ENCODE assay signal across 13 mouse cellular contexts in genomic region chr2:162282121-162282520, GRCm38 (mm10).
DNase-seq lines count a peak whose midpoint lies in the region; ATAC-seq lines count a peak whose summit lies in the region.
"Had no signal": no experiment of that assay in that cellular context is flagged by ENCODE, and none has a peak within 500 bp of the region (broad histone marks: within the 10 kb centered on the region; RNA-seq: fewer than 3 reads in every experiment).

No protein-coding gene starts in this region.

- no peaks in the 10 kb centered on the region for H3K27me3 ChIP-seq in hindbrain, embryonic 11.5 days (ENCODE audit: control insufficient read depth, insufficient read depth, low read length)
- no peaks in the 10 kb centered on the region for H3K27me3 ChIP-seq in midbrain, embryonic 16.5 days (ENCODE audit: control insufficient read depth, insufficient read depth, low read depth, low read length)

- H3K36me3 ChIP-seq in hindbrain, embryonic 11.5 days (ENCODE audit: control insufficient read depth, insufficient read depth, low read length): no peaks in the 10 kb centered on the region
- no peaks in the 10 kb centered on the region for H3K36me3 ChIP-seq in midbrain, embryonic 16.5 days (ENCODE audit: control insufficient read depth, insufficient read depth, low read length)

- H3K4me3 ChIP-seq in hindbrain, embryonic 11.5 days (ENCODE audit: low read depth, low read length): no peak overlapping the region
- no peak overlapping the region for H3K4me3 ChIP-seq in midbrain, embryonic 16.5 days (ENCODE audit: low read depth, low read length)

- no peak overlapping the region for H3K9ac ChIP-seq in hindbrain, embryonic 11.5 days (ENCODE audit: low read depth, low read length)
- H3K9ac ChIP-seq in midbrain, embryonic 16.5 days (ENCODE audit: low read depth, low read length): no peak overlapping the region

- no peak overlapping the region for H3K4me2 ChIP-seq in hindbrain, embryonic 11.5 days (replicated peaks; ENCODE audit: low read depth, low read length)
- H3K4me2 ChIP-seq in midbrain, embryonic 16.5 days (ENCODE audit: low read length): no peak overlapping the region

- ATAC-seq in hindbrain, embryonic 11.5 days (ENCODE audit: low FRiP score): peak; percentile 84
- peak; percentile 48; the same call in 1 of the 2 replicates for ATAC-seq in midbrain, embryonic 16.5 days
- ATAC-seq in erythroblast, adult 5-6 weeks (replicated peaks; ENCODE audit: low FRiP score, poor library complexity, severe bottlenecking): no peak
- ATAC-seq: intestine, postnatal 0 days had no signal

- H3K9me3 ChIP-seq in hindbrain, embryonic 11.5 days (ENCODE audit: control insufficient read depth, low read length): no peaks in the 10 kb centered on the region
- no peaks in the 10 kb centered on the region for H3K9me3 ChIP-seq in midbrain, embryonic 16.5 days (replicated peaks; ENCODE audit: control insufficient read depth, low read length, poor library complexity, severe bottlenecking)

- 51% methylated on average over 10 of the region's 10 CpGs for WGBS in hindbrain, embryonic 11.5 days
- 10% methylated on average over 10 of the region's 10 CpGs for WGBS in midbrain, embryonic 16.5 days

- peak; percentile 12 to 18 for DNase-seq in cerebellum, postnatal 25 days
- DNase-seq in cerebellum, adult 8-10 months: no peak
- peak; percentile 47 for DNase-seq in embryo, embryonic 10.5 days (ENCODE audit: low spot score)
- DNase-seq in hindbrain, embryonic 11.5 days (ENCODE audit: low spot score): peak; percentile 34
- DNase-seq in yolk sac, embryonic 10.5 days (ENCODE audit: low spot score): no peak
- DNase-seq in spleen, postnatal 10 days (ENCODE audit: low spot score in 2 of 2): no peak
- DNase-seq: adrenal gland, adult 8-10 months; B cell, adult 2 months; cerebellum, adult 9-11 months had no signal

- no peaks in the 10 kb centered on the region for H3K4me1 ChIP-seq in hindbrain, embryonic 11.5 days (replicated peaks; ENCODE audit: control insufficient read depth, insufficient read depth, low read length)
- peaks cover 5% of the 10 kb centered on the region; the same call in 1 of the 2 replicates for H3K4me1 ChIP-seq in midbrain, embryonic 16.5 days (ENCODE audit: control insufficient read depth, insufficient read depth, low read length)

- H3K27ac ChIP-seq in hindbrain, embryonic 11.5 days (ENCODE audit: low read depth, low read length): no peak overlapping the region
- no peak overlapping the region for H3K27ac ChIP-seq in midbrain, embryonic 16.5 days (ENCODE audit: low read length)
- H3K27ac ChIP-seq: macrophage had no signal

Comparison
In these comparisons a context has a peak if more than half of its experiments do, and no peak if none do; other contexts are left out.
1. DNase-seq: peak in cerebellum, postnatal 25 days (2 of 2), embryo, embryonic 10.5 days (single experiment) and hindbrain, embryonic 11.5 days (single experiment); none in cerebellum, adult 8-10 months (single experiment), yolk sac, embryonic 10.5 days (single experiment) and spleen, postnatal 10 days (0 of 2).